Mouse (Mus musculus): ENCODE measurements around the gene Plekhn1.

Gene Plekhn1

GRCm38 (mm10) chr4:156185950-156186850 is 48.5 kb downstream of the Plekhn1 start:
- no peak for DNase-seq (ENCODE audit: extremely low spot score, low read depth, low spot score)

- no peak for DNase-seq (ENCODE audit: extremely low spot score, low read depth, low spot score)
Observed at GRCm38 (mm10) chr4:156185456-156185949, 49.2 kb downstream of the Plekhn1 start.

GRCm38 (mm10) chr4:156184291-156184954 is 50.2 kb downstream of the Plekhn1 start:
- DNase-seq (ENCODE audit: extremely low spot score, low read depth, low spot score) = no peak

GRCm38 (mm10) chr4:156183747-156184146 is 50.9 kb downstream of the Plekhn1 start:
- no peak for DNase-seq (ENCODE audit: extremely low spot score, low read depth, low spot score)

- no peak for DNase-seq (ENCODE audit: extremely low spot score, low read depth, low spot score)
Observed at GRCm38 (mm10) chr4:156177630-156178029, 57.0 kb downstream of the Plekhn1 start.

- no peak for DNase-seq (ENCODE audit: extremely low spot score, low read depth, low spot score)
Observed at GRCm38 (mm10) chr4:156171828-156172227, 62.8 kb downstream of the Plekhn1 start.

Measured in hindlimb bud, embryonic 11.5 days (tissue).